Mouse (Mus musculus): ENCODE measurements around the gene Fam90a1a. TPM values are rescaled to one million over a fixed set of nuclear protein-coding genes. Genes with fewer than 3 reads are reported as not detected.

Fam90a1a gene
- polyA plus RNA-seq, 1 experiment, result not detected

GRCm38 (mm10) chr8:22013034-22013707 is 54.7 kb downstream of the Fam90a1a start:
- no peak for DNase-seq (ENCODE audit: low read depth, low spot score)
- WGBS, result 71% methylated on average over 24 of the region's 24 CpGs

Other genes with a start within 250 kb of the Fam90a1a start
- gene Defa24, start 224.2 kb upstream of the Fam90a1a start, polyA plus RNA-seq (2012; rRNA removed), result 6,633 and 11,671 TPM in 2 replicates
- not detected in 2 replicates for gene Defb50, start 135.2 kb upstream of the Fam90a1a start, polyA plus RNA-seq (2012; rRNA removed)
- gene Defb2, start 118.8 kb upstream of the Fam90a1a start, polyA plus RNA-seq (2012; rRNA removed), result not detected in 2 replicates
- gene Defb10, start 99.8 kb upstream of the Fam90a1a start, polyA plus RNA-seq (2012; rRNA removed), result not detected in 2 replicates
- not detected in 2 replicates for gene Defb9, start 73.3 kb upstream of the Fam90a1a start, polyA plus RNA-seq (2012; rRNA removed)
- gene Defb11, start 52.3 kb upstream of the Fam90a1a start, polyA plus RNA-seq (2012; rRNA removed), result not detected in 2 replicates
- gene Defb15, start 26.0 kb upstream of the Fam90a1a start, polyA plus RNA-seq (2012; rRNA removed), result not detected in 2 replicates
- gene Defb35, start 20.4 kb upstream of the Fam90a1a start, polyA plus RNA-seq (2012; rRNA removed), result not detected in 2 replicates
- not detected in 2 replicates for gene Defb13, start 12.0 kb upstream of the Fam90a1a start, polyA plus RNA-seq (2012; rRNA removed)
- gene Ccdc70, start 11.1 kb downstream of the Fam90a1a start, polyA plus RNA-seq (2012; rRNA removed), result not detected in 2 replicates
- 1.1 and 4.3 TPM in 2 replicates for gene Atp7b, start 101.6 kb downstream of the Fam90a1a start, polyA plus RNA-seq (2012; rRNA removed)
- gene Alg11, start 102.0 kb downstream of the Fam90a1a start, polyA plus RNA-seq (2012; rRNA removed), result 3.3 and 5.0 TPM in 2 replicates
- 0.07 and 0.16 TPM in 2 replicates for gene Nek5, start 166.3 kb downstream of the Fam90a1a start, polyA plus RNA-seq (2012; rRNA removed)
- gene Nek3, start 207.7 kb downstream of the Fam90a1a start, polyA plus RNA-seq (2012; rRNA removed), result 3.9 and 7.9 TPM in 2 replicates
- gene Ckap2, start 227.1 kb downstream of the Fam90a1a start, polyA plus RNA-seq (2012; rRNA removed), result 5.7 TPM in 2 replicates
- 9.2 and 10.4 TPM in 2 replicates for gene Vps36, start 234.1 kb downstream of the Fam90a1a start, polyA plus RNA-seq (2012; rRNA removed)

Measured in large intestine, adult 2 months (tissue).